Mouse (Mus musculus): Measurements from ENCODE around the gene Ephx3.
"Not testable (repeated sequence)": the region's sequence is repeated elsewhere in the genome, so short reads cannot be mapped to it uniquely, and the experiment has no call there.

Gene Ephx3

DNA sequence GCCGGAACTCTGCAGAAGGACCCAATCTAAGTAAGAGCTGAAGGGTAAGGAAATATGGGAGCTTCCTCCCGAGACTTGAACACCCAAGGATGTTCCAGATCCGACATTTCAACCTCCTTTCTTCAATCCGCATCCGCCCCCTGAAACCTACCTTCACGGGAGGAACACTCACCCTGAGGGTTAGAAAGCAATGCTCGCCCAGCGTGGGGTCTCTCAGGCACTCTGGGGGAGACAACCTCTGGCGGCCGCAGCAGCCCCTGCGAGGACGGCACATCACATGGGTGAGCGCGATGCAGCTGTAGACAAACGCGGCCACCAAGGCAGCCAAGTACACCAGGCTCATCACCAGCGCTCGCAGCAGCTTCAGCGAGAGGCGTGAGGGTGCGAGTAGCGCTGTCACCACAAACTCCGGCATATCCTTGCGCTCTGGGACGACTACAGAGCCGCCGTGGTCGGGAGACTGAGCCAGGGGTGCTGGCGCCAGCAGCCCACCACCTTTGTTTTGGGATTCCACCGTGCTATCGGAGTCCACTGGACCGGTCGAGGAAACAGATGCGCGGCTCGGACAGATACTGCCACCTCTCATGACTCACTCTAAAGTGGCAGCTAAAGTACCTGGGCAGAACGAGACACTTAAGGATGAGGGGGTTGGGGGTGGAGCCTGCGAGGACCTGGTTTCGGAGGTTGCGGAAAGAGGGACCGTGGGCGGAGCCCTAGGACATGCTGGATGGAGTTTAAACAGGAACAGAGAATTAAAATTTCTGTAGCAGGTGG lies at the start of gene Ephx3:
Gene Ephx3, minus strand, starts transcription at position 687 of the 774 bp plus-strand sequence.
- DNase-seq (ENCODE audit: low read depth, low spot score): no peak

DNA sequence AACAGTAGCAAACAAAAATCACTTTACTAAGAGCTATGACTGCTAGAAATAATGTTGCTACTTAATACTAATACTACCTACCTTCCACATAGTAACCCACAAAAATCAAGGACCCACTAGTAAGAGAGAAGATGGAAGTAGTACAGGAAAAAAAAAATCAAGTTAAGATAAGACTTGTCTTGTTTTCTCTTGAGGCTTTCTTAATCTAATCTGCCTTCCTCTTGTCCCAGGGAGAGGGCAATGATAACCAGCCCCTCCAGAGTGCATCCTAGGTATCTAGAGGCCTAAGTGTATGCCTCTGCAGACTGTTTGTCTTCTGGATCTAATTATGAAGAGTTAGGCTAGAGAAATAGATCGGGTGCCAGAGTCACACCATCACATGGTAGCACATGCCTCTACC lies 49.2 kb upstream of the Ephx3 start:
- no peak for DNase-seq (ENCODE audit: low read depth, low spot score)

DNA sequence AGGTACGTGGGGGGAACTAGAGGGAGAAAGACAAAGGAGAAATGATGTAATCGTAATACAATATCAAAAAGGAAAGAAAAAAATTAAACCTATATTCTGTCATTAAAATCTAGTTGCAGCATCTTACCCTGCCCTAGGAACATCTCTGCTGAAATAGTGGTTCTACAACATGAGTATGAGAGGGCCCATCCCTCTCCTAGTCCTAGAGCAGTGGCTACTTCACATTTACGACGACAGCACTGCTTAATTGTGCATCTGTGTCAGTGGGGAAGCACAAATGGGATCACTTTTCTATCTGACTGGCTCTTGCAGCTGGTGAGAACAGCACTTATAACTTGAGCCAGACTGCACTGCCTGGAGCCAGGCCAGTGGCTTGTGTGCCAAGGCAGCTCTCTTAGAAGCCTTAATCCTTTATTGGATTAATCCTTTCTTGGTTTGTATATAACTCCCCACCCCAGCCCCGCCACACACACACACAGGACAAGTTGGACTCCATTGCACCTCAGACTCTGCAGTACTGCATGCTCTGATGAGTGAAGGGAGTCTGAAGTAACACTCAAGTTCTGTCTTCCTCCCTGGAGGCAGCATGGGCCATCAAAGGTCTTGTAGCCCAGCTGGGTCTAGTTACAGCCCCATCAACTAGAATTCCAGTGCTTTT lies 46.3 kb upstream of the Ephx3 start:
- peak; percentile 72 for DNase-seq (ENCODE audit: low read depth, low spot score)

DNA sequence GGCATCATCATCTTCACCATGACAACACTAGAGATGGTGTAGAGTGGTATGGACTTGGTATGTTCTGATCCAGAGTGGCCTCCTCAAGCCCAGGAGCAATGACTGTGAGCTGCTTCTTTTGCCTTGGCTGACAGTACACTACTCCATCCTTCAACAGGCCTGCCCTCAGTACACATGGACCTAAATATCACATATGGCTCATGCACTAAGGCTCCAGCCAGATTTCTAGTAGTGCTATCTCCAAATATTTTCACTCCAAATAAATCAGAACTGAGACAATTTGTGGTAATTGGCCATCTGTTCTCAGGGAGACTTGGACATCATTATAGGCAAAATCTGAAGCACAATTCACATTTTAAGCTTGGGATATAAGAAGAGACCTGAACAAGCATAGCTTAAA lies 43.8 kb upstream of the Ephx3 start:
- no peak for DNase-seq (ENCODE audit: low read depth, low spot score)

DNA sequence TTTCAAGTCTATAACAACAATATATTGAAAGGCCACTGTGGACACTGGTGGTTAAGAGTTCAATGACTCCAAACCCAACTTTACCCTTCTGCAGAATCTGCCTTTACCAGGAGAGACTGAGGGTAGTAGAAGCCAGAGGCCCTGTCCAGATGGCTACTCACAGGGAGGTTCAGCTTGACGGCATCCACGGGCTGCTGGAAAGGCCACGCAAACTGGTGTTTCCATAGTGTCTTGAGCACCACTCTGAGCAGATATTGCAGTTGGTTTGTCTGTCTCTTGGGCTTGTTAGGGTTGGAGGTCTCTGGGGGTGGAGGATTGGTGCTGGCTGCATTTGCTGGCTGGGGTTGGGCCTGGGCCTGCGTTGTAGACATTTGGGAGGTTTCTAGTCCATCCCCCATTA lies 39.9 kb upstream of the Ephx3 start:
- DNase-seq (ENCODE audit: low read depth, low spot score): no peak

DNA sequence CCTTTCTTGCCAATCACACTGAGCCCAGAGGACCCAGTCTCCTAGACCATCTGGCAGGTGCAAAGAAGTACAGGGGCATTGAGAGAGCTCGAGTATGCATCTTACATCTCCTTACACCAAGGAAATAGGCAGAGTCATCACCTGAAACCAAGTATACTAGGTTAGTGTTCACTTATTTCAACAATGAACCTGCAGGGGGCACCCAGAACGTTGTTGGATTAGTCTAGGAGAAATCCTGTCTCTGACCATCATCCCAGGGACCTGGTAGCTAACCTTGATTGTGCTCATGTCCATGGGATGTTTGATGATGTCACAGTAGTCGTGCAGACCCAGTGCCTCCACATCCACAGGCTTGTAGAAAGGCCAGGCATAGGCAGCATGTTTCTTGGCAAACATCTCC lies 31.5 kb upstream of the Ephx3 start:
- DNase-seq (ENCODE audit: low read depth, low spot score): peak; percentile 50

DNA sequence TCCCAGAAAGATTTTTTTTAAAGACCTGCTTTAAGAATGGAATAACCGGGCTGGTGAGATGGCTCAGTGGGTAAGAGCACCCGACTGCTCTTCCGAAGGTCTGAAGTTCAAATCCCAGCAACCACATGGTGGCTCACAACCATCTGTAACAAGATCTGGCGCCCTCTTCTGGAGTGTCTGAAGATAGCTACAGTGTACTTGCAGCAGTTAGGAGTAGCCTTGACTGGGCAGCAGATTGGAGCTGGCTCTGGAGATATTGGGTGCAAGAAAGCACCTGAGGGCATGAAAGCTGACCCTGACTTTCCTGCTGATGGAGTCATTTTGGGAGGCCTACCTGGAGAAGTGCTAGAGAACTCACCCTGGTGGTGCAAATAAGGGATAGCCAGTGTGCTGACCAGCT lies 26.2 kb upstream of the Ephx3 start:
- not testable (repeated sequence) for DNase-seq (ENCODE audit: low read depth, low spot score)

DNA sequence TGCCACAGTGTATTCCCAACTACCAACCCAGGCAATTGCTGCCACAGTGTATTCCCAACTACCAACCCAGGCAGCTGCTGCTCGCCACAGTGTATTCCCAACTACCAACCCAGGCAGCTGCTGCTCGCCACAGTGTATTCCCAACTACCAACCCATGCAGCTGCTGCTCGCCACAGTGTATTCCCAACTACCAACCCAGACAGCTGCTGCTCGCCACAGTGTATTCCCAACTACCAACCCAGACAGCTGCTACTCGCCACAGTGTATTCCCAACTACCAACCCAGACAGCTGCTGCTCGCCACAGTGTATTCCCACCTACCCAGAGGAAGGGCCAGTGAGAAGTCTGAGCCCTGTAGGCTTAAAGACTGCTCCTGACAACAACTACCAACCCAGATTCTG lies 22.2 kb upstream of the Ephx3 start:
- DNase-seq (ENCODE audit: low read depth, low spot score): not testable (repeated sequence)

DNA sequence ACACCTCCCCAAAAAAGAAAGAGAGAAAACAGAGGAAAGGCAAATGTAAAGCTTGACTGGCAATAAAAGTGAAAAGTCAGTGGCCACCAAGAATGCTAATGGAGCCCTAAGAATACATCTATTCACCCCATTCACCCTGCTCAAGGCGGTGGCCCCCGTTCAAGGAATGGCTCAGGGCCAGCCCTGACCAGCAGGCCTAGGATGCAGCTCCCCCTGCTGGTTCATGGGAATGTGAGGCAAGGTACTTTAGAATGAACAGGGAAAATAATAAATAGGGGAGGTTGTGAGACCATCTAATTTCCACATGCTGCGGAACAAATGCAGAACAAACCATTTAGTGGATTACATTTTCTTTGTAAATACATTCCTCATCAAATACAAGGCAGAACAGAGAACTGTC lies 20.4 kb upstream of the Ephx3 start:
- peak; percentile 62 for DNase-seq (ENCODE audit: low read depth, low spot score)

DNA sequence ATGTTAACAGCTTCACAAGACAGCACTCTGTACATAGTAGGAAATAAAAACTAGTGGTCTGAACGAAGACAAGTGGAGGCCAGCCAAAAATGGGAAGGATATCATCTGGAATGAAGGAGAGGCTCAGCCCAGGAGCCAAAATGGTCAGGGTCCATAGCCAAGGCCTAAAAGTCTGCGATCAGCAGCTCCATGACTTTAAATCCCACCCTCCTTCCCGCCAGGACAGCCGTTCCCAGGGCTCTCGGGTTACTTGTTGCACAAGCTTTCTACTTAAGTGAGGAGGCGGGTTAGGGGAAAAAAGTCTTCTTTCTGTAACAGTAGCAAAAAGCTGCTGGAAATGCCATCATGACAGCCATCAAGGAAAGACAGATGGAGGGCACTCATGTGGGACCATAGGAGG lies 19.8 kb upstream of the Ephx3 start:
- peak; percentile 40 for DNase-seq (ENCODE audit: low read depth, low spot score)

DNA sequence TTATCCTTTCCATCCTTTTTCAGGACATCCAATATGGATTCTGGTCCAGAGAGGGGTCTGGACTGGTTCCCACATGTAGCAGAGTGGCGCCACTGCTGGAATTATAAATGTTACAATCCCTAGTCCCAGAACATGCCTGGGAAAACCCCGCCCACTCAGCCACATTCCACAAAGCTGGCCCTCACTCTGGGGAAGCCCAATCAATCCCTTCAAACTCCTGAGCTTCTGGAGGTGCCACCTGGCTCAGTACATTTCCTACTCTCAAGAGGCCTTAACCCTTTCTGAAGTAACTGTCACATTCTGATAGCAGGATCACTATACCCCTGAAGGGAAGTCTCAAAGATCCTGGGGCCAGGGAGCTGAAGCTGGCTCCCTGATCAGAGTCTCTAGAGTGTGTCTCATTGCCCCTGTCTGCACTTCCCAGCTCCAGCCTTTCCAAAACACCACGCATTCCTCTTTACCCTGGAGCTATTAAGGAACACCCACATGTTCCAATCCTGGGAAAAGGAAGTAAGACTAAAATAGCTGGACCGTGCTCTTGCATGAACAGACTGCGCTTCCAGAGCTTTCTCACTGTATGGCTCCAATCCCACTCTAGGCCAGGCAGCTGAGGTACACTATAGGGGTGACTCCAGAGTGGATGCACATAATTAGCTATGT lies 18.4 kb upstream of the Ephx3 start:
- peak; percentile 73 for DNase-seq (ENCODE audit: low read depth, low spot score)

DNA sequence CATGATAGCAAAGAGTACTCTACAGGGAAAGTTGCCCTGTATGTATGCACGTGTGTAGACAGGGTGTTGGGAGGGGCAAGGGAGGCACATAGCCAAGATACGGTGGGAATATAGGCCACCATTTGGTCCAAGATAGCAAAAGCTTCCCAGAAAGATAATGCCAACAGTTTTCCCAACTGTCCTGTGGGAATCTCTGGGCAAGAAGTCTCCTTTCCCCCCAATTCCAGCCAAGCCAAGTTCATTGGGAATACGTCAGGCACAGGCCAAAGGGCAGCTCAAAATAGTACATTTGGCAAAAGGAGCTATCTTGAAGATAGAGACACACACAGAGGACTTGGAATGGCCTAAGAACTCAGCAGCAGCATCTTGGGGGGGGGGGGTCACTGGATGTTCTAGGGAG lies 16.0 kb upstream of the Ephx3 start:
- DNase-seq (ENCODE audit: low read depth, low spot score): no peak

DNA sequence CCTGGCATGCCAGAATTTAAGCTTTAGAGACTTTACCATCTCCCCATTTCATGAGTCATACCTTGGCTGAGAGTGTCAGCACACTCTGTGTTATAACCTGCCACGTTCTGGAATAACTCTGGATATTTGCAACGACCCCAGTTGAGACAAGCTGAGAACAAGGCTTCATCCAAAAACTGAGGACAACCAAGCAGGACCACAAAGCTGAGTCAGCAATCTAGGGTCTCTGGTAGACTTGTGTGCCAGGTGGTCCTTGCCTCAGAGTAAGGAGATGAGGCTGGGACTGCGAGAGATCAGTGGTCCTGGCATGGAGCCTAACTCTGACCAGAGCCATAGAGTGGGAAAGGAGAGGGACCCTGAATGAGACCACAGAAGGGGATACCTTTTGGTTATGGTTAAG lies 13.6 kb upstream of the Ephx3 start:
- peak; percentile 49 for DNase-seq (ENCODE audit: low read depth, low spot score)

DNA sequence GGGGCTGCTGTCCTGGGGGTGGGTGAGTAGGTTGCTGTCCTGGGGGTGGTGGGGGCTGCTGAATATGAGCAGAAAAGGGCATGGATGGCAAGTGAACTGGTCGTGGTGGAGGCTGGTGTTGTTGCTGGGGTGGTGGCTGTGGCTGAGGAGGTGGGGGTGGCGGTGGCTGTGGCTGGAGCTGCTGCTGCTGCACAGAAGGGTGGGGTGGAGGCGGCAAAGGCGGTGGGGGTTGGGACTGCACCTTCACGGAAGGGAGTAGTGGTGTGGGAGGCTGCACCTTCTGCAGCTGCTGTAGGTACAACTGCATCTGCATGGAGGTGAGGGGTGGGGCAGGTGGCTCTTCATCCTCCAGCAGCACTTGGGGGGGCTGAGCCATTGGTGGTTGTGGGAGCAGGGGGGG lies 11.7 kb upstream of the Ephx3 start:
- no peak for DNase-seq (ENCODE audit: low read depth, low spot score)

DNA sequence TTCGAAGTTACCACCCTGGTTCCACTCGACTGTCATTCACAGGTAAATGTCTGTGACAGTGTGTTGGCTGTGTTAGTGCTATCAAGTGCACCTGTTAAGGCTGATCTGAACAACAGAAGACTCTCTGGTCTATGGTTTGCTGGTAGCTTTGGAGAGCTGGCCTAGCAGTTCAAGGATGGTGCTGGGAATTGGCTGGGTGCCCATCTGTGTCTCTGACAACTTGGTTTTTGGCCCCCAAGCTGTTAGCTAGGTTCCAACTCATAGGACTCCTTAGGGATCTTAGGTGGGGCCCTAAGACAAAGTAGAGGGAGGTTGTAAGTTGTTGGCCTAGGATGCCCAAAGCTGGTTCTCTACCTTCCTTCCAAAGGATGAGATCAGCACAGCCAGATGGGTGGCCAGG lies 10.4 kb upstream of the Ephx3 start:
- DNase-seq (ENCODE audit: low read depth, low spot score): no peak

DNA sequence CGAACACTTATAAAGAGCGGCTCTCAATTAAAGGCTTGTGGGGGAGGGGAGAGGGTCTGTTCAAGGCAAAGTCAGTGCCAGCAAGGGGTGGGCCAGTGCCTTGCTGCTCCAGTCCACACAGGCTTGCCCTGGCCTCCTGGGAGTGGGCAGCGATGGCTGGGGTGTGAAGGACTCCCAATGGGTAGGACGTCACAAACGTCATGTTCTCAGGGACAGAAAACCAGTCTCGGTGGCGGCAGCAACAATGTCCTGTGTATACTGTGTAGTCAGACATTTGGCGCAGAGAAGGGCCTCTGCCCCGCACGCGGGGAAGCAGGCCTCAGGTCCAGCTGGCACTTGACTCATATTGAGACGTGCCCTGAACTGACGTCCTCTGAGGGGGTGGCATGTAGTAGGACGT lies 7.8 kb upstream of the Ephx3 start:
- DNase-seq (ENCODE audit: low read depth, low spot score): no peak

DNA sequence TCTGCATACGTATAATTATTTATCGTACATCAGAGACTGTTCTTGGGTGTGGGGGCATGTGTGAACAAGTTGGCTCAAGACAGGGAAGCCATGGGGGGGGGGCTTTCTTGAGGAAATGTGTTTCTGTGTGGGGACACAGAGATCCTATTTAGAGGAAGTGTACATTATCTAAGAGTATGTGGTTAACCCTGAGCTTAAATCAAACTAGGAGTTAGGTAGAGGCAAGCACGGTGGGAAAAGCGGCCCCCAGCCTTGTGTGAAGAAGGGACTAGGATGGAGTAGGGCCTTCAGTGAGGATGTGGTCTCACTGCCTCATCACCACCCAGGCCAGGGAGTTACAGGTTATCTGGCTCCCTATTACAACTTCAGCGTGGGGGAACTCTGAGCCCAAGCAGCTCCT lies 6.4 kb upstream of the Ephx3 start:
- no peak for DNase-seq (ENCODE audit: low read depth, low spot score)

DNA sequence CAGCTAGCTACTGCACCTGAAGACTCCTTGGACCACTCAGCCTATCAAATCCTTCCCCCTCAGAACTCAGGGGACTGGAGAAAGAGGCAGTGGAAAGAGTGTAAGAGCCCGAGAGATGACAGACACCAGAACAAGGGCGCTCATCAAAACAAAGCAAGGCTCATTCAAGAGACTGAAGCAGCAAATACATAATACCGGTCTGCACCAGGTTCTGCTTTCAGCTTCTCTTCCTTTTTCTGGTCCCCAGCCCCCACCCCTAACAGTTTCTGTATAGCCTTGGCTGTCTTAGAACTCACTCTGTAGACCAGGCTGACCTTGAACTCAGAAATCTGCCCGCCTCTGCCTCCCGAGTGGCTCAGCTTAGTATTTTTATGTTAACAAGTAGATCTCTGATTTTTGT lies 3.7 kb upstream of the Ephx3 start:
- DNase-seq (ENCODE audit: low read depth, low spot score): no peak

DNA sequence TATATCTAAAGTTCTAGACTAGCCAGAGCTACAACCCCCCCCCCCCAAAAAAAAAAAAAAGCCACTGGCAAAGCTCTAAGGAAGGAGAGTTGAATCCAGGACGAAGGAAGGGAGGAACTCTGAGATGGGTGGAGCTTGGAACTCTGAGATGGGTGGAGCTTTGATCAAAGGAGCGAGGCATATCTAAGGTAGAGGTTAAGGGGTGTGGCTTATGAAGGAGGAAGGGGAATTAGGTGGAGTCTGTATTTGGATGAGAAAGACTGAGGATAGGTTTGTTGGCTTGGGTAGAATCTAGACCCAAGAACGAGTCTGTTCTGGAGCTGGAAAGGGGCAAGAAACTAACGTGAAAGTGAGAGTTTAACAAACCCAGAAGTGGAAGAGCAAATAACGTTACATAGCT lies 501 bp upstream of the Ephx3 start:
- no peak for DNase-seq (ENCODE audit: low read depth, low spot score)

DNA sequence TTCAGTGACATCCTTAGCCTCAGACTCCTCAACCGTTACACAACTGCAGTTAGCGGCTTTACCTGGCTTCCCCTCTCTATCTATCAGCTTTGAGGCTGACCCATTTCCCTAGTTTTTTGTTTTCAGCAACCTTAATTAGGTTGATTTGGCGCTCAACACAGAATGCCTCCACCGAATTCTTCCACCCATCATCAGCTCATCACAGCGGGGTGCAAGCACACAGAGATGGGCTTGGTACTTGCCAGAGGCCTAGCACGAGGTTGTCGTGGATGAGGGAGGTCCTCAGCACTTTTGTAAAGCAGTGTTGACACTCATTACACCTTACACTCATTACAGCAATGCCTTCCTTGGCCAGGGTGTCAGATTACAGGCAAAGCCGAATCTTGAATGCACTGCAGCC lies 6.3 kb downstream of the Ephx3 start:
- no peak for DNase-seq (ENCODE audit: low read depth, low spot score)

DNA sequence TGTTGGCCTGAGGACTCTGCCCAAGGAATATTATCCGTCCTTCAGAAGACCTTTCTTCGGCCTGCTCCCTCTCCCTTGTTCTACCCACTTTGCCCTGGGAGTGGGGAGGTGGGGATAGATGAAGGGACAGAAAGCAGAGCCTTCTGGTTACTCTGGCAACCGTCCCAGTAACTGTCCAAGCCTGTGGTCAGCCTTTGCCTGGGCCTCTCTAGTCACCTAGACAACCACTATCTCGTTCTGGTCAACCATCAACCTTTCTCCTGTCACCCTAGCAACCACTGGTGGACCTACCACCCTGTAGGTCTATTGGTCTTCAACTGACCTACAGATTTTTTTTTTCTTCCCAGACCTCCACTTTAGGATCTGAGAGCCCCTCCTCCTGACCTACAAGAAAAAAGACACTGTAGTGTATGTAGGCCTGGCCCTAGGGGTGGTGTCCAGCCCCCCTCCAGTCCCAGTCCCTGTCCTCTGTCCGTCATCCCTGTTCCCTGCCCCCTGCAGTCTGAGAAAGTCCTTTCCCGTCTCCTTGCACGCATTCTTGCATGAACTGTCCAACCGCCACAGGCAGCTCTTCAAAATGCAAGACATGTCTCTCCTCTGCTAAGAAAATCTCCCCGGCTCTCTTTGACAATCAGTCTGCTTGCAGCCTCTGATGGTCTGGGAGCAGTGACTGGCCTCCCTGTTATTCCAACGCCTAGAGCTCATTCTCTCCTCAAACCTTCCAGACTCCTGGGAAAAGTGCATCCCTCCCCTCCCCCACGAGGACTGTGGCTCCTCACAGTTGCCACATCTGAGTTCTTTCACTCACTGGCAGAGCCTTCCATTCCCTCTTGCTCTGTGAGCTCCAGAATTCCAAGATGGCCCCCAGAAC lies 9.5 kb downstream of the Ephx3 start:
- DNase-seq (ENCODE audit: low read depth, low spot score): peak; percentile 75

DNA sequence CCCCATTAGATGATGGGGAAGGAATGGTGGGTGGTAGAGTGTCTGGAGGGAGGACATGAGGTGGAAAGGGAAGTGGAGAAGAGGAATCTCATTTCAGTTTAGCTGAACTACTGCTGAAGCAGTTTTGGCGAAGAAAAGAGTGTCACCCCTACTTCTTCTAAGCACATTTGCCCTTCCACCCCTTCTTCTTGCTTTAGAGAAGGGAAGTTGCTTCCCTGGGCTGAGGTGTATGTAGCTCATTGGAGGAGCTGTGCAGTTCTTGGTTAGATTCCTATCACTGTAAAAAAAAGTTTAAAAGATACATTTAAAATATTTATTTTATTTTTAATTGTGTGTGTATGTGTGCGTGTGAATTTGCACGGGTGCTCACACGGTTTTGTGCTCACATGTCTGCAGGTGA lies 12.4 kb downstream of the Ephx3 start:
- DNase-seq (ENCODE audit: low read depth, low spot score): no peak
